Mouse (Mus musculus) cortical plate, adult 2 months (tissue): ENCODE measurements at regions not wholly inside any gene's neighbourhood (a gene's known extent, or its start where the extent isn't known, plus 50 kb on each side); places are given as distances from the start of the nearest gene placed in this dataset.
A peak's percentile ranks its signal among the peaks of the same experiment; 100 is the strongest.

Source experiments
- H3K27ac ChIP-seq: fragments of 200-500 bp; 2 replicates; pipeline ENCODE4 v1.5.1; 2012; ENCODE audit warnings: low read length, control low read depth, inconsistent platforms; ENCODE audit not compliant: insufficient read depth
- H3K4me1 ChIP-seq: fragments of 200-500 bp; 2 replicates; pipeline ENCODE4 v1.6.1; 2011; ENCODE audit warnings: low read length; ENCODE audit not compliant: control insufficient read depth, insufficient read depth
- H3K4me3 ChIP-seq: fragments of 200-500 bp; 2 replicates; pipeline ENCODE4 v1.5.1; 2011; ENCODE audit warnings: mild to moderate bottlenecking, low read length, control low read depth; ENCODE audit not compliant: insufficient read depth
- CTCF ChIP-seq: fragments of 200-500 bp; IDR thresholded peaks from 2 replicates; pipeline ENCODE4 v1.5.1; 2011; ENCODE audit warnings: mild to moderate bottlenecking, control low read depth, low read length; ENCODE audit not compliant: insufficient read depth; ENCODE audit errors: extremely low read depth
- POLR2A ChIP-seq: fragments of 200-500 bp; IDR thresholded peaks from 2 replicates; pipeline ENCODE4 v1.6.1; 2011; ENCODE audit warnings: mild to moderate bottlenecking, low read length, control low read depth; ENCODE audit not compliant: insufficient read depth; ENCODE audit errors: extremely low read depth

DNA sequence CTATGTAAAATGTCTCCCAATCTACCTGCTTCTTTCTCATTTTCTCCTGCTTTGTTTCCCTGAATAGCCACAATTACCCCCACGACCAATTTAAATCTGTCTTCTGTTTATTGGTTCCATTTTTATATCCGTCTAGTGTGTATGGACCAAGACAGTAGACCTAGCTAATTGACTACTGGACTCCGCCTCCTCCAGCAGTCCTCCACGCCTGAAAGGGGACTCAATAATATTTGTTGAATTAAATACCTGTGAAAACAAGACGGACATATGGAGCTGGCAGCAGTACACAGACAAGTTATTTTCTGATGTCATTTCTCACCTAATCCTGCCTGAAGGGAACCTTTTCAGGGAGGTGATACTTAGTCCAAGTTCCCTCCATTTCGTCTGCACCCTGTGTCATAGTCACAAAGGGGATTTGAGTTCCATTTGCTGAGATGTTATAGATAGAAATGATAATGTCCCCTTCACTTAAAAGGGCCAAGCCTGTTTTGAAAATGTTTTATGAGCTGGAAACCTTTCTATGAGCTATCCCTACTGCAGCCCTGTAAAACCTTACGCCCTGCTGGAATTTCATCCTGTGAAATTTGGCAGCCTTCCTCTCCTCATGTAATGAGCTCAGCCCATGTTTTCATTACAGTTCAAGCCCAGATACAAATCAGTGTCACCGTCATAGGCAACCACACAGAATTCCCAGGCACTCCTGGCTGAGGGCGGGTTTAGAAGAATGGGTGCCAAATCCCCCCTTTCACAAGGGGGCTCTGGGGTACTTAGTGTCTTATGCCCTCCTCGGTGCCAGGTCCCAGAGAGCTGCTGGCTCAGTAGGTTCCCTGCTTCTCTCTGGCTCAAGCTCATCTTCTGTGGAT, 391.1 kb upstream of the Id4 start:
- H3K27ac ChIP-seq = no peak overlapping the region
- TF ChIP-seq CTCF (no peak), POLR2A (no peak)

DNA sequence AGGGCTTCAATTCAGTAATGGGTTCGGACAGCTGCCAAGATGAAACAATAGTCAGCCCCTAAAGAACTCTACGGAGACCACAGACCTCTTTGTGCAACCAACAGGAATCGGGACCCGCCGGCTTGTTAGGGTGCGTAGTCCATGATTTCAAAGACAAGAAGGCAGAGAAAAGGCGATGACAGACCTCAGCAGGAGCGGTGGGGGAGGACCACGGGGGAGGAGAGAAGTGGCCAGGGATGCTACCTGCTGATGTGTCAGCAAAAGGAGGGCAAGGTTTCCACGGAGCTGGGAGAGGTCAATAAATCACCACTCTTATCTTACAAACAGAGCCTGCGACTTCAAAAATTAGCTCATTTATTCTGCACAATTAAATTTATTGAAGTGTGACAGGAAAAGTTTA, 388.4 kb upstream of the Id4 start:
- Histone ChIP-seq H3K4me3 (no peak overlapping the region), H3K4me1 (no peaks in the 10 kb centered on the region), H3K27ac (no peak overlapping the region)
- TF ChIP-seq POLR2A (no peak), CTCF (no peak)

More for the DNA sequence above, 391.1 kb upstream of the Id4 start:
- H3K4me3 ChIP-seq = no peak overlapping the region
- no peaks in the 10 kb centered on the region for H3K4me1 ChIP-seq

DNA sequence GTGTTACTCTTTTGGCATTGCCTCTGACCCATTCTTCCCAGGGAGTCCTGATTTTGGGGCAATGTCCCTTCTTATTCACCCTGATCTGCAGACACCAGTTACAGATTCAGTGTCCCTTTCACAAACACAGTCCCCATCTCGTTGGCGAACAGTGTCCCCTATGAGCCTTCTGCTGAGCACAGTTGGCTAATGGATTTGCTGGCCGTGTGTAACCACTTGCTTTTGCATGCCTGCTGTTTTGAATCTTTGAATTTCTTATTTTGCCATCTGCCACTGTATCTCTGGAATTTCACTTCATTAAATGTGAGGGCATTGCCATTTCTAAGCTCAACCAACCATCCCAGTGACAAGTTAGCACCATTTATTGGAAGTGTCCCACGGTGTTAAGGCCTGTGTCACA, 368.5 kb upstream of the Id4 start:
- no peaks in the 10 kb centered on the region for H3K4me1 ChIP-seq
- no peak overlapping the region for H3K4me3 ChIP-seq
- no peak overlapping the region for H3K27ac ChIP-seq
- TF ChIP-seq CTCF (no peak), POLR2A (no peak)

DNA sequence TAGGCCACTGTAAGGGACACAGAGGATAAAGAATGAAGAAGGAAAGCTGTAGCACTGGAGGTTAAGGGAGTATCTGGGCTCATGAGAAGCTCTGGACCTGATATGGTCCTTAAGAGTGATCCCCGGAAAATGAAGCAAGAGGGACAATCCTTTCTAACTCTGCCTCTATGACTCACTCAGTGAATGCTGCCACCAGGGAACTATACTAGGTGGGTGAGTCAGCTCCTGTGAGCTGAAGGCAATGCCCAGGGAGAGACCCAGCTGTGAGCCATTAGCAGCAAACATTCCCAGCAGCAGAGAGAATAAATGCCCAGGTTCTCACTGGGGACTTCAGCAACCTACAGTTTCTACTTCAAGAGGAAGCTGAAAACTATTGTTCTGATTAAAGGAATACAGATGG, 366.7 kb upstream of the Id4 start:
- TF ChIP-seq POLR2A (no peak), CTCF (no peak)
- no peak overlapping the region for H3K27ac ChIP-seq
- no peak overlapping the region for H3K4me3 ChIP-seq
- no peaks in the 10 kb centered on the region for H3K4me1 ChIP-seq

DNA sequence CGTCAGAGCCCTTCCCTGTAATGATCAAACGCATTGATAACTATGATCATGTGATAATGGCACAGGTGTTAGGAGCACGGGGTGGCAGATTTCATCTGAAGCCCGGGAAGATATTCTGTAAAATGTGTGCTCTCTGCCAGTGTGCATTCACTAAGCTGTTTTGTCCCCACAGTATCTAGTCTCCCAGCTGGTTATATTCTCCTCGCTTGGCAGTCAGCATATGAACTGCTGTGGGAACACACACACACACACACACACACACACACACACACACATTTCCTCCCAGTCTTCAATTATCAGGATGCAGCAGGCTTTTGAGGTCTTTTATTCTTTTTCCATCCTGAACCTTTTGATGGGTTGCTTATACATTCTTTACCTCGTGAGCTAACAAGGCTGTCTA, 365.8 kb upstream of the Id4 start:
- Histone ChIP-seq H3K4me1 (no peaks in the 10 kb centered on the region), H3K27ac (no peak overlapping the region), H3K4me3 (no peak overlapping the region)
- TF ChIP-seq CTCF = no peak
- TF ChIP-seq POLR2A = no peak

DNA sequence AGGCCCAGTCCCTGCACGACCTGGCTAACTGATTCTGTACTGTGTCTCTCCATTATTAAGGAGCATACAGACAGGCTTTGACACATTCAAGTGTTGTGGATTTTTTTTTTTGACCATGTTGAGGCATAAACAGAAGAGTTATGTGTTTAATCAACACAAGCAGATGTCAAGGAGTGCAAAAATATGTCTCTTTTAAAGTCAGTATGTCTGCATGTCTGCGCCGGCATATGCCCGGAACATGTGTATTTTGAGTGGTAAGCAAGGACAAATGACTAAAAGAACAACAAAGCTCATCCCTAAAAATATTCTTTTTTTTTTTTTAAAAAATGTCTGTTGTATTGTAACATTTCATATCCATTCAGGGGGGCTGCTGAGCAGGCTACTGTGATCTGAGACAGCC, 364.4 kb upstream of the Id4 start:
- H3K27ac ChIP-seq = no peak overlapping the region
- no peaks in the 10 kb centered on the region for H3K4me1 ChIP-seq
- TF ChIP-seq POLR2A = no peak
- no peak for TF ChIP-seq CTCF
- no peak overlapping the region for H3K4me3 ChIP-seq

DNA sequence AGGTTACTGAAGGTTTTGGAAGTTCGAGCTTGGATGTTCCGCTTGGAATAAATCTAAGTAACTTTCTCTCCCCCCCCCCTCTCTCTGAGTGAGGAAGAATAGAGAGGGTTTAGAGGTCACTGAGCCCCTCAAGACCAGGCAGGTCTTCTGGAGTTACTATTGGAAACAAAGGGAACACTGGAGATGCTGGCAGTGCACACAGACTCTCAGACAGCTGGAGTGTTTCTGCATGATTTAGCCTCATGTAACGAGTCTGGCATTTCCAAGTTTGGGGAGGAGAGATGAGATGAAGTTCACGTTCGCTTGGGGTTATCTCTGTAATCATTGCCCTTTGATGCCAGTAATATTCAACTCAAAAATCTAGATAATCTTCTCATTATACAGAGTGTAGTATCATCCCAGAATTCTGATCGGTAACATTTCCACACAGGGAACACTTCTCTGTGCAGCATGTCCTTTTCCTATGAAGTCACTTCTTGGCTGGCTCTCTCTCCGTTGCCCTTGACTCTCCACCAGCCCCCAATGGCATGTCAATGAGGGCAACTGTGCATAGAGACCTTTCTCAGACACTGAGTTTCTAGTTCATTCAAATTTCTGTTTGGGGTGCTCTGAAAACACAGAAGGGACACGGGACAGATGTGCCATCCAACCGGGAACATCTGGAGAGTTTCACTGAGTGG, 351.0 kb upstream of the Id4 start:
- H3K4me1 ChIP-seq = no peaks in the 10 kb centered on the region

DNA sequence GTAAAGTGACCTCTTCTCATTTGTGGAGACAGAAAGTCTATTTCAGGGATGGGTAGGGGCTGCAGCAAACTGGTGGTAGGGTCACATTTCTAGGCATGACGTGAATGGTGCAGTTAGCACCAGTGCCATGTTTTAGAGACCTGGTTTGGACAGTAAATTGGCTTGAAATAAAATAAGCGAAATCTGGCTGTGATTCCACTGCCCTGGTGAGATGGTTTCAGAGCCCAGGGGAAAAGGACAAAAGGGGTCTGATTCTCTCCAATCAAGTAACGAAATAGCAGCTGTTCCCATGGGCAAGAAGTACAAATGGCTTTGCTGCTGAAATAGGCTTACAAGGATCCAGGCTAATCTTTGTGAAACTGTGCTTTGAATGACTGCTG, 350.5 kb upstream of the Id4 start:
- no peak overlapping the region for H3K4me3 ChIP-seq
- TF ChIP-seq CTCF (no peak), POLR2A (no peak)
- no peak overlapping the region for H3K27ac ChIP-seq
- no peaks in the 10 kb centered on the region for H3K4me1 ChIP-seq

More for the DNA sequence above, 351.0 kb upstream of the Id4 start:
- TF ChIP-seq POLR2A (no peak), CTCF (no peak)
- no peak overlapping the region for H3K4me3 ChIP-seq
- H3K27ac ChIP-seq = no peak overlapping the region

DNA sequence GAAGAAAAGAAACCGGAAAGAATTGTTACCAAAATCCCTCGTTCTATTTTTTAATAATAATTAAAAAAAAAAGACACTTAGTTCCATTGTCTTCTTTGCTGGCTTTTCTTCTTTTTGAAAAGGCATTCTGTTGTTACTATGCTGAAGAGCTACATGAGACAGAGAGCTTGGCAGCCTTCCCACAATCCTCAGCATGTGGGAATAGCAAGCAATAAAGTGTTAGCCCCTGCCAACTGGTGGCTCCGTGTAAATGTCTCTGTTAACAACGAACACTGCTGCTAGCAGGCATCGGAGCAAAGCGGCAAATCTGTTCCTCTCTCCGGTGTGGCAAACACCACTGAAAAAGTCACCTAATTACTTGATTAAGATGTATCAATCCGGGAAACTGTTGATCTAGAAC, 344.6 kb upstream of the Id4 start:
- TF ChIP-seq CTCF (no peak), POLR2A (no peak)

DNA sequence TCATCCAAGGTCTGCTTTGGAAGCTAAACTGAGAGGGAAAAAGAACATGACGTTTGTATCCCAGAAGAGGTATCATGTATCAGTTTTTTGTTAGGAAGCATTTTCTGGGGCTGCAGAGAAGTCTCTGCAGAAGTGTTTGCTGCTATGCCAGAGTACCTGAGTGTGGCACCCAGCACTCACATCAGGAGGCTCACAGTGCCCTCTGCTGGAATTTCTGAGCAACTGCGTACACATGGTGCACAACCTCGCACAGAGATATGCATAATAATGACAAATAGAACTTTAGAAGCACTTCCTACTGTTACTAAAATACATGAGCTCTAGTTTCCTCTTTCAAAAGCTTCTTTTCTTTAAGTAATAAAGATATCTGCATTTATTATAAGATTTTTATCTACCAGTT, 343.7 kb upstream of the Id4 start:
- no peak overlapping the region for H3K4me3 ChIP-seq
- H3K4me1 ChIP-seq = no peaks in the 10 kb centered on the region
- TF ChIP-seq CTCF (0 out of 2 replicates have a peak, but pooled peaks have one; percentile 2), POLR2A (no peak)
- no peak overlapping the region for H3K27ac ChIP-seq

More for the DNA sequence above, 344.6 kb upstream of the Id4 start:
- Histone ChIP-seq H3K4me3 (no peak overlapping the region), H3K4me1 (no peaks in the 10 kb centered on the region), H3K27ac (no peak overlapping the region)
